Mouse (Mus musculus): ENCODE measurements around the gene Gm9125. TPM values are rescaled to one million over a fixed set of nuclear protein-coding genes. Genes with fewer than 3 reads are reported as not detected.
"Not testable (repeated sequence)": the region's sequence is repeated elsewhere in the genome, so short reads cannot be mapped to it uniquely, and the experiment has no call there.

The Gm9125 gene
- not detected for total RNA-seq (2021)

DNA sequence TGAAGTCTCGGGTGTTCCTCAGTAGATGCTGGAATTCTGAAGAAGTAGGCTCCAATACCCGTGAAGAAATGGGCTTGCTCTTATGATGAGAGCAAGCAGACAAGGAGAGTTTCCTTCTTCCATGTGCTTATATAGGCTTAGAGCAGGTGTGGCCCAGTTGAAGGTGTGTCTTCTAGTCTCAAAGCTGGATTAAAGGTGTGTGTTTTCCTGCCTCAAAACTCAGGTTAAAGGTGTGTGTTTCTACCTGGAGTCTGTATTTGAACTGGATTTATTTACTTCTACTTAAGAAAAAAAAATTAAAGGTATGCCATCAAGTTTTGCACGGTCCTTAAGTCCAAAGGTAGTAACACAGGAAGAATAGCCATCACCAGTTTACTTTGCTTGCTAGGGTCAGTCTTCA lies at the start of gene Gm9125:
Gene Gm9125, minus strand, starts transcription at position 101 of the 400 bp plus-strand sequence.
- DNase-seq (ENCODE audit: low spot score in 2 of 2); intact Hi-C loops (cut with DNase I): not testable (repeated sequence)

- DNase-seq (ENCODE audit: low spot score in 2 of 2); intact Hi-C loops (cut with DNase I): not testable (repeated sequence)
Observed at GRCm38 (mm10) chr3:94072544-94072943, 17.9 kb upstream of the Gm9125 start, which contains the start of gene Gm10697. Gene Gm10697, minus strand, starts transcription at chr3:94072644.

DNA sequence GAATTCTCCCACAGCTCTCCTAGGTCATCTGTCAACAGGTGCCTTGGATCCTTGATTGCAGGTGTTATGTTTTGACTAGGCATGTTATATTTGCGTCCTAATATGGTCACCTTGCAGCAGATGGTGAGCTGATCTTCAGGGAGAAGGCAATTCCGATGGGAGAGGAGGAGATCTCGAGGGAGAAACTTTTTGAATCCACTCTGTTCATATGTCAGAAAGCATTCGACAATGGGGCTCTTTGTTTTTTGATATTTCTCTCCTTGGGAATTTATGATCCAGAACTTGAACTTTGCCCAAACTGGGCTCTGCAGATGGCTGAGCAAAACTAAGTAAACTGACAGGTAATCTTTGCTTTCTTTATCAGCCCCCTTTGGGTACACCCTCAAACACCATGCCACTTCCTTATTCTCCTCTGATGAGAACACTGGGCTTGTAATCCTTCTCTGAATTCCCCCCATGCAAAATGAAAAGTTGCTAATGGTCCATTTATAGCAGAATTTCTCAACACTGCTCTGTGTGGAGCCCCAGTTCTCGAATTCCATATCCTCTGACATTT lies 5.0 kb downstream of the Gm9125 start:
- DNase-seq (ENCODE audit: low spot score in 2 of 2); intact Hi-C loops (cut with DNase I): not testable (repeated sequence)

GRCm38 (mm10) chr3:94038241-94038640 lies 16.4 kb downstream of the Gm9125 start:
- DNase-seq (ENCODE audit: low spot score in 2 of 2); intact Hi-C loops (cut with DNase I): not testable (repeated sequence)

DNA sequence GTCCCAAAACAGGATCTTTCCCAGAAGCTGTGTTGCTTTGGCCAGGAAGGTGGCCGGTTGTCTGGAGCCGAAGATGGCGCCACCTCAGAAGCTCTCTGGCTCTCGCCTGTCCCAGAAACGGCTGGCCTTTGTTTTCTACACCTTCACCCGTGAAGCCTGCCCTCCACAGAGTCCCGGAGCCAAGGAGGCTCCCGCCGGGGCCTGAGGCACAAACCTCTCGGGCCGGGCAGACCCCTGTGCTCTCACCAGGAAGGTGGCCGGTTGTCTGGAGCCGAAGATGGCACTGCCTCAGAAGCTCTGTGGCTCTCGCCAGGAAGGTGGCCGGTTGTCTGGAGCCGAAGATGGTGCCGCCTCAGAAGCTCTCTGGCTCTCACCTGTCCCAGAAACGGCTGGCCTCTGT lies 20.3 kb downstream of the Gm9125 start:
- intact Hi-C loops (cut with DNase I) = not testable (repeated sequence)

More for the DNA sequence above, 20.3 kb downstream of the Gm9125 start:
- not testable (repeated sequence) for DNase-seq (ENCODE audit: low spot score in 2 of 2)

Other genes with a start within 250 kb of the Gm9125 start
- gene Tdpoz3, start 228.9 kb downstream of the Gm9125 start, total RNA-seq (2021) = not detected
- gene Gm9117, start 111.3 kb downstream of the Gm9125 start, total RNA-seq (2021) = not detected
- gene Tdpoz5, start 93.6 kb downstream of the Gm9125 start, total RNA-seq (2021) = not detected
- not detected for gene Gm10697, start 17.8 kb upstream of the Gm9125 start, total RNA-seq (2021)
- gene Gm10696, start 123.3 kb upstream of the Gm9125 start, total RNA-seq (2021) = not detected
- not detected for gene Gm5286, start 141.8 kb upstream of the Gm9125 start, total RNA-seq (2021)
- gene Gm4778, start 209.2 kb upstream of the Gm9125 start, total RNA-seq (2021) = not detected

Measured in left cerebral cortex, postnatal 25 days (tissue).